Mouse (Mus musculus): ENCODE measurements around the gene Pcbd2.
"Not testable (repeated sequence)": the region's sequence is repeated elsewhere in the genome, so short reads cannot be mapped to it uniquely, and the experiment has no call there.

Gene Pcbd2

GRCm38 (mm10) chr13:55727120-55727838 is at the start of gene Pcbd2:
Gene Pcbd2, plus strand, starts transcription at chr13:55727368.
- peak; percentile 85 to 89 for DNase-seq

GRCm38 (mm10) chr13:55682201-55682600 is 45.0 kb upstream of the Pcbd2 start:
- DNase-seq = no peak

- DNase-seq = no peak
Measured at GRCm38 (mm10) chr13:55683581-55683980, 43.6 kb upstream of the Pcbd2 start.

GRCm38 (mm10) chr13:55686107-55686633 is 41.0 kb upstream of the Pcbd2 start:
- DNase-seq = no peak

GRCm38 (mm10) chr13:55687927-55688602 is 39.1 kb upstream of the Pcbd2 start:
- DNase-seq = no peak

- peak; percentile 87 to 91 for DNase-seq
Measured at GRCm38 (mm10) chr13:55692535-55693242, 34.5 kb upstream of the Pcbd2 start, which contains the start of gene B230219D22Rik. Gene B230219D22Rik, plus strand, starts transcription at chr13:55693124.

- DNase-seq = peak in 1 of 2 experiments; percentile 31
Measured at GRCm38 (mm10) chr13:55693243-55693721, 33.9 kb upstream of the Pcbd2 start.

GRCm38 (mm10) chr13:55694110-55694509 is 33.1 kb upstream of the Pcbd2 start:
- no peak for DNase-seq

GRCm38 (mm10) chr13:55695989-55696388 is 31.2 kb upstream of the Pcbd2 start:
- not testable (repeated sequence) for DNase-seq

GRCm38 (mm10) chr13:55704301-55704700 is 22.9 kb upstream of the Pcbd2 start:
- no peak for DNase-seq

- no peak for DNase-seq
Measured at GRCm38 (mm10) chr13:55712846-55713245, 14.3 kb upstream of the Pcbd2 start.

GRCm38 (mm10) chr13:55714501-55715166 is 12.5 kb upstream of the Pcbd2 start, which contains the start of gene Txndc15:
Gene Txndc15, plus strand, starts transcription at chr13:55714650.
- peak; percentile 87 for DNase-seq

GRCm38 (mm10) chr13:55715167-55715512 is 12.0 kb upstream of the Pcbd2 start:
- DNase-seq = no peak

- no peak for DNase-seq
Measured at GRCm38 (mm10) chr13:55715908-55716510, 11.2 kb upstream of the Pcbd2 start.

- DNase-seq = no peak
Measured at GRCm38 (mm10) chr13:55721516-55721915, 5.7 kb upstream of the Pcbd2 start.

- DNase-seq = no peak
Measured at GRCm38 (mm10) chr13:55721995-55722394, 5.2 kb upstream of the Pcbd2 start.

- peak in 1 of 2 experiments; percentile 15 for DNase-seq
Measured at GRCm38 (mm10) chr13:55726598-55727119, 509 bp upstream of the Pcbd2 start.

GRCm38 (mm10) chr13:55727839-55728238 is 671 bp downstream of the Pcbd2 start:
- peak; percentile 68 to 73 for DNase-seq

- DNase-seq = no peak
Measured at GRCm38 (mm10) chr13:55730716-55731115, 3.5 kb downstream of the Pcbd2 start.

- DNase-seq = no peak
Measured at GRCm38 (mm10) chr13:55732121-55732520, 5.0 kb downstream of the Pcbd2 start.

- DNase-seq = peak; percentile 42 to 75
Measured at GRCm38 (mm10) chr13:55733628-55734502, 6.7 kb downstream of the Pcbd2 start.

Measured in lung, adult 18-20 months (tissue).